Mouse (Mus musculus) midbrain, postnatal 0 days (tissue): ENCODE data around the gene Ttc9b. TPM values are rescaled to one million over a fixed set of nuclear protein-coding genes. Genes with fewer than 3 reads are reported as not detected.
A peak's percentile ranks its signal among the peaks of the same experiment; 100 is the strongest.
"Not testable (repeated sequence)": the region's sequence is repeated elsewhere in the genome, so short reads cannot be mapped to it uniquely, and the experiment has no call there.

Source experiments
- ATAC-seq: fragments of 200-750 bp; cut with Nextera tagmentation; 2 replicates; pipeline ENCODE4 v1.8.0; 2017; ENCODE audit warnings: moderate number of reproducible peaks, mild to moderate bottlenecking, moderate TSS enrichment, moderate library complexity; ENCODE audit not compliant: low FRiP score
- DNase-seq: peaks from one replicate; pipeline ENCODE4 v3.0.0-alpha.2; 2015; ENCODE audit warnings: low spot score
- H3K27ac ChIP-seq: fragments of 300-500 bp; sonication (generic); 2 replicates; pipeline ENCODE4 v1.5.1; 2014; ENCODE audit warnings: low read depth, mild to moderate bottlenecking, low read length, mixed read lengths
- H3K27me3 ChIP-seq: fragments of 300-500 bp; sonication (generic); 2 replicates; pipeline ENCODE4 v1.6.1; 2014; ENCODE audit warnings: low read length, control low read depth, mixed read lengths; ENCODE audit not compliant: insufficient read depth
- H3K36me3 ChIP-seq: fragments of 300-500 bp; sonication (generic); 2 replicates; pipeline ENCODE4 v1.6.1; 2014; ENCODE audit warnings: low read length, control low read depth, mixed read lengths; ENCODE audit not compliant: insufficient read depth
- H3K4me1 ChIP-seq: fragments of 300-500 bp; sonication (generic); 2 replicates; pipeline ENCODE4 v1.6.1; 2014; ENCODE audit warnings: mild to moderate bottlenecking, control low read depth, antibody characterized with exemption, low read length, mixed read lengths; ENCODE audit not compliant: insufficient read depth
- H3K4me2 ChIP-seq: fragments of 300-500 bp; sonication (generic); 2 replicates; pipeline ENCODE4 v1.6.1; 2014; ENCODE audit warnings: low read depth, mild to moderate bottlenecking, low read length, mixed read lengths; ENCODE audit not compliant: poor library complexity, severe bottlenecking
- H3K4me3 ChIP-seq: fragments of 300-500 bp; sonication (generic); 2 replicates; pipeline ENCODE4 v1.5.1; 2014; ENCODE audit warnings: low read depth, mild to moderate bottlenecking, low read length, moderate library complexity
- H3K9ac ChIP-seq: fragments of 300-500 bp; sonication (generic); replicated peaks from 2 replicates; pipeline ENCODE4 v1.6.1; 2014; ENCODE audit warnings: mild to moderate bottlenecking, low read length, moderate library complexity, mixed read lengths; ENCODE audit not compliant: poor library complexity, severe bottlenecking
- H3K9me3 ChIP-seq: fragments of 300-500 bp; sonication (generic); 2 replicates; pipeline ENCODE4 v1.6.1; 2016; ENCODE audit warnings: low read length, control low read depth
- CTCF ChIP-seq: IDR thresholded peaks from 2 replicates; pipeline ENCODE4 v1.5.1; 2016; ENCODE audit warnings: antibody characterized with exemption, mild to moderate bottlenecking
- WGBS: fragments of 180-500 bp; shearing (Covaris S2); extraction: QIAGEN DNeasy Blood & Tissue Kit; methylation state at CpG from one replicate; pipeline ENCODE4 v1.1.7; 2014; 5-methylcytosine and 5-hydroxymethylcytosine counted together
- polyA plus RNA-seq: library from polyadenylated mRNA; unstranded; fragments of >200 nt; fragmentation: Nextera tagmentation; extraction: Ambion mirVana; gene quantifications from 2 replicates; pipeline ENCODE4 v1.2.1, GENCODE M21; 2015
- total RNA-seq: library from RNA; depleted of rRNA; stranded (reverse); fragments of >200 nt; gene quantifications from 2 replicates; pipeline ENCODE4 v1.2.3, GENCODE M21; 2014

Ttc9b gene
- total and polyA plus RNA-seq, 2 experiments from 2014 or later: 111 to 125 TPM

DNA sequence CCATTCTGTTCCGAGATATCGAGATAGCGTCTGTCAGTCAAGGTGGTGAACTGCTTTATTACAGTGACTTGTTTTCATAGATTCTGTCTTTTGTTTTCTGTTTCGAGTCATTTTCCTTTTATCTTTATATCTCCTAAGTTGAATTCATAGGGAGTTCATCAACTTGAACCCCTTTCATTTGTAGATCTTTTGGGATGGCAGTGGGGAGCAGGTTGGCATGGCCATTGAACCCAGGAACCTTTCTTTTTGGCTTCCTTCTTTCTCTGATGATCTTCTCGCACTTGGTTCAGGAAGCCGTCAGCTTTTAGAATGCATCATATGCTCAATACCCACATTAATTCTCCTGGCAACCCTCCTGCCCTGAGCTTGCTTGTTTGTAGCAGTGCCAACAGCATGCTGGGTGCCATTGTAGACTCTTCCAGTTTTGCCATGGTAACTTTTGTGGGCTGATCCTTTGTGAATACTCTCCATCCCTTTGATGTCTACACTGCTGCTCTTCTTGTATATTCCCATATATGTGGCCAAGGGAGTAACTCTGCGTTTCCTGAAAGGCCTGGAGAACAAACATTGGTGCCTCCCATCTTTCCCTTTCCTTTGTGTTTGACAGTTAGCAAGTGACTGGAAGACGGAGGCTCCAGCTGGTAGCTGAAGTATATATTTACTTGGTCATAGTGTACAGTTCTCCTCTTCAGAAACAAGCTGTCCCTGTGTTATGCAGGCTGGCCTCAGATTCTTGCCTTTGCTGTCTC is 39.8 kb upstream of the Ttc9b start:
- Histone ChIP-seq H3K4me1 (no peaks in the 10 kb centered on the region), H3K4me2 (no peak overlapping the region), H3K27me3 (no peaks in the 10 kb centered on the region), H3K4me3 (no peak overlapping the region), H3K9ac (no peak overlapping the region), H3K27ac (peak overlapping the region; percentile 57), H3K36me3 (peaks cover 25% of the 10 kb centered on the region), H3K9me3 (no peaks in the 10 kb centered on the region)
- WGBS: 32% methylated on average over 8 of the region's 8 CpGs
- peak; percentile 73 for ATAC-seq
- peak; percentile 90 for DNase-seq
- no peak for TF ChIP-seq CTCF

DNA sequence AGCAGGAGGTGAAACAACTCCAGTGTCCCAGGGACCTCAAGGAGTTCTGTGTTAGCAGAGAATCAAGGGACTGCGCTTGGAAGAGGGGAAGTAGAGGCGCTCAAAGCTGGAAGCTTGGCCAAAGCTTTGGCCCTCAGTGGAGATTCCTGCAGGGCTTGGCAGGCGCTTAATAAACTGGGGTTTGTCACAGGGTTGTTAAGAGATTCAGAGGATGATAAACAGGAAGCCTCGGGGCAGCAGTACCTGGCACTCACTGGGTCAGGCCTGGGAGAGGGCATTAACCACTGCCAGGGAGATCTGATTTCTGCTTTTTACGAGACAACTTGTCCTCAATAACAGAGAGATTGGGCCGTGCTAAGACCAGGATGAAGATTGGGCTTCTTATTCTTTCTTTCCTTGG is 32.7 kb upstream of the Ttc9b start:
- WGBS: 79% methylated on average over 6 of the region's 6 CpGs
- DNase-seq (no peak), ATAC-seq (no peak)
- H3K4me1 ChIP-seq: no peaks in the 10 kb centered on the region
- no peak for TF ChIP-seq CTCF
- H3K36me3 ChIP-seq: peaks cover 46% of the 10 kb centered on the region
- peak overlapping the region; percentile 8; the same call in 1 of the 2 replicates for H3K9ac ChIP-seq
- H3K27me3 ChIP-seq: no peaks in the 10 kb centered on the region
- H3K27ac ChIP-seq: no peak overlapping the region
- no peaks in the 10 kb centered on the region for H3K9me3 ChIP-seq
- no peak overlapping the region for H3K4me3 ChIP-seq
- H3K4me2 ChIP-seq: no peak overlapping the region

GRCm38 (mm10) chr7:27622234-27622633 is 31.5 kb upstream of the Ttc9b start:
- H3K27me3 ChIP-seq: no peaks in the 10 kb centered on the region
- DNase-seq (no peak), ATAC-seq (no peak)
- no peak overlapping the region for H3K4me2 ChIP-seq
- H3K9me3 ChIP-seq: no peaks in the 10 kb centered on the region
- H3K36me3 ChIP-seq: peaks cover 39% of the 10 kb centered on the region
- no peak overlapping the region for H3K27ac ChIP-seq
- no peak for TF ChIP-seq CTCF
- WGBS: 100% methylated on average over 1 of the region's 1 CpGs
- H3K4me3 ChIP-seq: no peak overlapping the region
- no peaks in the 10 kb centered on the region for H3K4me1 ChIP-seq
- H3K9ac ChIP-seq: no peak overlapping the region

GRCm38 (mm10) chr7:27624967-27625366 is 28.7 kb upstream of the Ttc9b start:
- no peak overlapping the region for H3K4me2 ChIP-seq
- no peak for DNase-seq
- H3K4me3 ChIP-seq: no peak overlapping the region
- no peak overlapping the region for H3K27ac ChIP-seq
- no peak for ATAC-seq
- no peak overlapping the region for H3K9ac ChIP-seq
- H3K36me3 ChIP-seq: peaks cover 35% of the 10 kb centered on the region
- H3K4me1 ChIP-seq: no peaks in the 10 kb centered on the region
- no peaks in the 10 kb centered on the region for H3K27me3 ChIP-seq
- H3K9me3 ChIP-seq: no peaks in the 10 kb centered on the region
- no peak for TF ChIP-seq CTCF

DNA sequence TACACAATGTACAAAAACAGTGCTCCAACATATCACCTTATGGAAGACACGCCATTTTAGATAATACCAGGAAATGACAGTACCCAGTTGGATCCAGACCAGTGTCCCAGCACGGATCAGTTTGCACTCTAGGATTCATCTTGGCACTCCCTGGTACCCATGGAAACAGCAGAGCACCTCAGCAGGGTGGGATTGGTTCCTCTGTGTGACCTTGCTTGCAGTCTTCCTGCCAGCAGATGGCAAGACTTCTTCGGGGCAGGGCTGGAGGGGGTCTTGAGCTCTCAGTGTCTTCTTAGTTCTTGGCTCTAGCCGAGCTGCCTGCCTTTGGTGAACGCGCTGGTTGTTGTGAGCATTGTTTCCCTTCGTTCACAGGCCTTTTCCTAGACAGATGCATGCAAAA is 26.0 kb upstream of the Ttc9b start:
- no peak for ATAC-seq
- H3K9ac ChIP-seq: no peak overlapping the region
- 77% methylated on average over 7 of the region's 7 CpGs for WGBS

GRCm38 (mm10) chr7:27628190-27628589 is 25.5 kb upstream of the Ttc9b start:
- Histone ChIP-seq H3K9me3 (no peaks in the 10 kb centered on the region), H3K9ac (no peak overlapping the region), H3K4me2 (no peak overlapping the region), H3K4me1 (no peaks in the 10 kb centered on the region), H3K27me3 (no peaks in the 10 kb centered on the region), H3K27ac (no peak overlapping the region), H3K4me3 (no peak overlapping the region), H3K36me3 (peaks cover 39% of the 10 kb centered on the region)
- DNase-seq (no peak), ATAC-seq (no peak)
- TF ChIP-seq CTCF: no peak
- 97% methylated on average over 6 of the region's 6 CpGs for WGBS

More for the DNA sequence above, 26.0 kb upstream of the Ttc9b start:
- Histone ChIP-seq H3K4me3 (no peak overlapping the region), H3K4me1 (no peaks in the 10 kb centered on the region), H3K36me3 (peaks cover 34% of the 10 kb centered on the region), H3K27me3 (no peaks in the 10 kb centered on the region), H3K27ac (no peak overlapping the region), H3K9me3 (no peaks in the 10 kb centered on the region), H3K4me2 (no peak overlapping the region)
- DNase-seq: peak; percentile 38
- TF ChIP-seq CTCF: no peak

GRCm38 (mm10) chr7:27628816-27629215 is 24.9 kb upstream of the Ttc9b start:
- H3K36me3 ChIP-seq: peaks cover 42% of the 10 kb centered on the region
- not testable (repeated sequence) for H3K9me3 ChIP-seq, H3K27me3 ChIP-seq, H3K27ac ChIP-seq, H3K4me3 ChIP-seq, H3K9ac ChIP-seq, DNase-seq, H3K4me2 ChIP-seq, H3K4me1 ChIP-seq, ATAC-seq
- 96% methylated on average over 7 of the region's 7 CpGs for WGBS
